Mouse (Mus musculus): Measurements from ENCODE around the gene St7. TPM values are rescaled to one million over a fixed set of nuclear protein-coding genes. Genes with fewer than 3 reads are reported as not detected.

The St7 gene
- total RNA-seq, 2 experiments from 2014 or later: 35.1 to 42.4 TPM

GRCm38 (mm10) chr6:17979361-17979760, 286.6 kb downstream of the St7 start:
- TF ChIP-seq CTCF (IDR thresholded peaks at IDR 0.05): no peak
- Histone ChIP-seq H3K27ac (no peak overlapping the region), H3K4me3 (no peak overlapping the region)
- intact Hi-C loops (cut with DNase I): loop anchor here (5.0 kb wide), 2 partner anchors 67 to 117 kb away; no protein-coding TSS in a partner anchor
- DNase-seq (ENCODE audit: extremely low spot score in 1 of 2, low spot score in 2 of 2): no peak

- Histone ChIP-seq H3K27ac (no peak overlapping the region), H3K4me3 (no peak overlapping the region)
- DNase-seq (ENCODE audit: extremely low spot score in 1 of 2, low spot score in 2 of 2): no peak
- no peak for TF ChIP-seq CTCF (IDR thresholded peaks at IDR 0.05)
- intact Hi-C loops (cut with DNase I): no loop called here
These were observed 297.7 kb downstream of the St7 start for GRCm38 (mm10) chr6:17990173-17991028.

- TF ChIP-seq CTCF (IDR thresholded peaks at IDR 0.05): no peak
- no peak for DNase-seq (ENCODE audit: extremely low spot score in 1 of 2, low spot score in 2 of 2)
- no peak overlapping the region for H3K27ac ChIP-seq
- intact Hi-C loops (cut with DNase I): no loop called here
- H3K4me3 ChIP-seq: no peak overlapping the region
These were observed 298.9 kb downstream of the St7 start for GRCm38 (mm10) chr6:17991625-17992024.

Other genes with a start within 250 kb of the St7 start
- gene Met, start 229.1 kb upstream of the St7 start, total RNA-seq (2021): 1 to 10 TPM; 9.4 to 9.6 TPM
- gene Capza2, start 56.7 kb upstream of the St7 start, total RNA-seq (2021): 100 to 1,000 TPM; 208 to 223 TPM